Mouse (Mus musculus): ENCODE data around the gene Rwdd4a. TPM values are rescaled to one million over a fixed set of nuclear protein-coding genes. Genes with fewer than 3 reads are reported as not detected.
A peak's percentile ranks its signal among the peaks of the same experiment; 100 is the strongest.

Rwdd4a gene
- 35.0 and 36.3 TPM in 2 replicates for polyA plus RNA-seq (2016; fragmentation: Nextera tagmentation; extraction: Ambion mirVana)

DNA sequence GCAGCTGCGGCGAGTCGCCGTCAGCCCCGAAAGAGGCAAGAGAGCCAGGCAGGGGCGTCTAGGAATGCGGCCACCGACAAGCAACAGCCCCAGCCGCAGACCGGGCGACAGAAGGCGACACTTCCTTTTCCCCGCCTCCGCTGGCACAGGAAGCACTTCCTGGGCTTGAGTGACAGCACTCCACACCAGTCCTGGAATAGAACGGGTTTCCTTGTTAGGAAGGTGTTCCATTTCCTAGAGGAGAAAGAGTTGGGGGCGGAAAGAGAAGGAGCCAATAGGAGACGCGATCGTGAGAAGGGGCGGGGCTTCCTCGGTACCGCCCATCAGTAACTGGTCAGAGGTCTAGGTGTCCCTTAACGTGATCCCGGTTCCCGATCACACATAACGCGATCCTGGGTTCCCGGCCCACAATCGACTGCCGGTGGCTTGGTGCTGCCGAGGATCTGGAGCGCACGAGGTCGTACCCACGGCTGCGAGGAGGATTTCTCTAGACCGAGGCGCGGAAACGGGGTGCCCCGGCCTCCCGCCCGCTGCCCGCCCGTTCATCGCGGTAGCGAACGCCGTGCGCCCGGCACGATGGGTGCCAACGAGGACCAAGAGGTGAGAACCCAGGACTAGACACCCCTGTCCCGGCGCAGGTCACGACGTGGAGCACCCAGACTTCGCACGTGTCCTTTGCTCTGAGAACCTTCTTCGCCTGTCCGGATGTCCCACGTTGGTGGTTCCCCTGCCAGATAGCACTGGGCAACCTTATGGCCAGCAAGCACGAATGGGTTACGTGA is at the start of gene Rwdd4a, which contains the start of gene Trappc11:
Gene Rwdd4a (plus strand): TSS at position 321 of the 782 bp plus-strand sequence.
Gene Trappc11 (minus strand): TSS at position 127 of the 782 bp plus-strand sequence.
- Histone ChIP-seq H3K9ac (peak within 1 kb of the TSS; percentile 91), H3K4me2 (peak within 1 kb of the TSS; percentile 90), H3K27ac (peak within 1 kb of the TSS; percentile 86), H3K27me3 (replicated peaks) (no peaks in the 10 kb centered on the region), H3K4me1 (peaks cover 29% of the 10 kb centered on the region), H3K9me3 (replicated peaks) (no peaks in the 10 kb centered on the region), H3K4me3 (peak within 1 kb of the TSS; percentile 96), H3K36me3 (peaks cover 37% of the 10 kb centered on the region)
- WGBS (ENCODE audit: insufficient replicate concordance), result under 1% methylated on average over 64 of the region's 65 CpGs
- ATAC-seq, result peak; percentile 99

DNA sequence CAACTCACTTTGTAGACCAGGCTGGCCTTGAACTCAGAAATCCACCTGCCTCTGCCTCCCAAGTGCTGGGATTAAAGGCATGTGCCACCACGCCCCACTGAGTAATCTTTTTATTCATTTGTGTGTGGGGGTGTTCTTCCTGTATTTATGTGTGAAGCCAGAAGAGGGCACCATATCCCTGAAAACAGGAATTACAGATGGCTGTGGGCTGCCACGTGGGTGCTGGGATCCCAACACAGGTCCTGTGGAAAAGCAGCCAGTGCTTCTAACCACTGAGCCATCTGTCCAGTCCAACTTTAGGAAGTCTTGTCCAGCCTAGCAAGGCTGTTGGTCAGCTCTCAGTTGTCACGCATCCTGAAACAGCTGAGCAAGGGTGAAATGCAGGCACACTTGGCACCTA is 46.2 kb upstream of the Rwdd4a start:
- Histone ChIP-seq H3K27me3 (replicated peaks) (no peaks in the 10 kb centered on the region), H3K4me3 (no peak overlapping the region), H3K4me1 (no peaks in the 10 kb centered on the region), H3K9ac (no peak overlapping the region), H3K36me3 (peaks cover 40% of the 10 kb centered on the region), H3K9me3 (replicated peaks) (no peaks in the 10 kb centered on the region; the same call in 1 of the 2 replicates), H3K27ac (no peak overlapping the region), H3K4me2 (no peak overlapping the region)
- no peak for ATAC-seq
- WGBS (ENCODE audit: insufficient replicate concordance), result 78% methylated on average over 3 of the region's 3 CpGs

DNA sequence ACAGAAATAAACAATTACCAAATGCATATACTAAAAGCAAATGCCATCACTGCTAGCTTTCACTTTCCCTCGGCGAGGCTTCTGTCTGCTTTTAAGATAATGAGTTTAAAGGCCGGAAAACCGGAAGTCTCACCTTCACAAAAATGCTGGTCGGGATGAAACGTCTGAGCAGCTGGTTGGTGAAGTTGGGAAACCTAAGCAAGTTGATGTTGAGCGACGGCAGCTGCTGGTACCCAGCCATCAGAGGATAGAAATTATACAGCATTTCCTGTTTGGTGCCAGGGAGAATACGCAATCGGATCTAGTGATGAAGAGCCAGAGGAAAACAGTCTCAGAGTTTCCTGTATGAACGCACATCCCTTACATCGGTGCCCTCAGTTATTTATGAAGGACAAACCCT is 40.4 kb upstream of the Rwdd4a start:
- H3K9me3 ChIP-seq (replicated peaks), result no peaks in the 10 kb centered on the region
- ATAC-seq, result no peak
- H3K4me3 ChIP-seq, result no peak overlapping the region
- no peaks in the 10 kb centered on the region for H3K4me1 ChIP-seq
- H3K9ac ChIP-seq, result no peak overlapping the region
- 84% methylated on average over 12 of the region's 12 CpGs for WGBS (ENCODE audit: insufficient replicate concordance)
- peaks cover 83% of the 10 kb centered on the region for H3K36me3 ChIP-seq
- H3K27ac ChIP-seq, result no peak overlapping the region
- H3K4me2 ChIP-seq, result no peak overlapping the region
- H3K27me3 ChIP-seq (replicated peaks), result no peaks in the 10 kb centered on the region

GRCm38 (mm10) chr8:47494602-47495153 is 38.8 kb upstream of the Rwdd4a start:
- Histone ChIP-seq H3K4me2 (no peak overlapping the region), H3K9me3 (replicated peaks) (no peaks in the 10 kb centered on the region)

GRCm38 (mm10) chr8:47495428-47495827 is 38.0 kb upstream of the Rwdd4a start:
- H3K27ac ChIP-seq, result no peak overlapping the region; the same call in 1 of the 2 replicates
- H3K9me3 ChIP-seq (replicated peaks), result no peaks in the 10 kb centered on the region
- no peak for ATAC-seq
- peaks cover 94% of the 10 kb centered on the region for H3K36me3 ChIP-seq
- no peak overlapping the region for H3K4me2 ChIP-seq
- WGBS (ENCODE audit: insufficient replicate concordance), result 74% methylated on average over 6 of the region's 6 CpGs
- no peaks in the 10 kb centered on the region for H3K4me1 ChIP-seq
- no peaks in the 10 kb centered on the region for H3K27me3 ChIP-seq (replicated peaks)
- no peak overlapping the region for H3K4me3 ChIP-seq
- no peak overlapping the region for H3K9ac ChIP-seq

More at GRCm38 (mm10) chr8:47494602-47495153, 38.8 kb upstream of the Rwdd4a start:
- Histone ChIP-seq H3K9ac (no peak overlapping the region), H3K27me3 (replicated peaks) (no peaks in the 10 kb centered on the region), H3K27ac (peak overlapping the region; percentile 36; the same call in 1 of the 2 replicates), H3K4me1 (no peaks in the 10 kb centered on the region), H3K36me3 (peaks cover 92% of the 10 kb centered on the region), H3K4me3 (no peak overlapping the region)
- ATAC-seq, result peak; percentile 57; the same call in 1 of the 2 replicates
- WGBS (ENCODE audit: insufficient replicate concordance), result 77% methylated on average over 12 of the region's 12 CpGs

- H3K27ac ChIP-seq, result no peak overlapping the region
- no peak overlapping the region for H3K9ac ChIP-seq
- H3K36me3 ChIP-seq, result peaks cover 93% of the 10 kb centered on the region
- no peak overlapping the region for H3K4me2 ChIP-seq
- no peaks in the 10 kb centered on the region for H3K27me3 ChIP-seq (replicated peaks)
- H3K4me3 ChIP-seq, result no peak overlapping the region
- no peak for ATAC-seq
- 50% methylated on average over 2 of the region's 2 CpGs for WGBS (ENCODE audit: insufficient replicate concordance)
- H3K9me3 ChIP-seq (replicated peaks), result no peaks in the 10 kb centered on the region
- no peaks in the 10 kb centered on the region for H3K4me1 ChIP-seq
Observed at GRCm38 (mm10) chr8:47501994-47502393, 31.5 kb upstream of the Rwdd4a start.

- 89% methylated on average over 13 of the region's 13 CpGs for WGBS (ENCODE audit: insufficient replicate concordance)
- no peaks in the 10 kb centered on the region for H3K4me1 ChIP-seq
- H3K27ac ChIP-seq, result no peak overlapping the region
- no peaks in the 10 kb centered on the region for H3K9me3 ChIP-seq (replicated peaks)
- peaks cover 92% of the 10 kb centered on the region for H3K36me3 ChIP-seq
- H3K4me2 ChIP-seq, result no peak overlapping the region
- no peak overlapping the region for H3K9ac ChIP-seq
- no peak overlapping the region for H3K4me3 ChIP-seq
- no peak for ATAC-seq
- H3K27me3 ChIP-seq (replicated peaks), result no peaks in the 10 kb centered on the region
Observed at GRCm38 (mm10) chr8:47502546-47502945, 30.9 kb upstream of the Rwdd4a start.

GRCm38 (mm10) chr8:47505431-47505830 is 28.0 kb upstream of the Rwdd4a start:
- whole genome bisulfite sequencing (ENCODE audit: insufficient replicate concordance), result 88% methylated on average over 12 of the region's 12 CpGs
- no peak for ATAC-seq
- peaks cover 91% of the 10 kb centered on the region for H3K36me3 ChIP-seq

GRCm38 (mm10) chr8:47510930-47511329 is 22.5 kb upstream of the Rwdd4a start:
- H3K4me2 ChIP-seq, result no peak overlapping the region
- H3K9me3 ChIP-seq (replicated peaks), result no peaks in the 10 kb centered on the region; the same call in 1 of the 2 replicates
- H3K36me3 ChIP-seq, result peaks cover 82% of the 10 kb centered on the region
- H3K4me3 ChIP-seq, result no peak overlapping the region
- no peaks in the 10 kb centered on the region for H3K27me3 ChIP-seq (replicated peaks)
- peak; percentile 91 for ATAC-seq
- H3K27ac ChIP-seq, result peak overlapping the region; percentile 60; the same call in 1 of the 2 replicates
- peaks cover 6% of the 10 kb centered on the region for H3K4me1 ChIP-seq
- 83% methylated on average over 9 of the region's 9 CpGs for WGBS (ENCODE audit: insufficient replicate concordance)
- no peak overlapping the region for H3K9ac ChIP-seq

More at GRCm38 (mm10) chr8:47505431-47505830, 28.0 kb upstream of the Rwdd4a start:
- H3K4me2 ChIP-seq, result no peak overlapping the region
- no peak overlapping the region for H3K9ac ChIP-seq
- no peaks in the 10 kb centered on the region for H3K4me1 ChIP-seq
- H3K9me3 ChIP-seq (replicated peaks), result no peaks in the 10 kb centered on the region
- no peaks in the 10 kb centered on the region for H3K27me3 ChIP-seq (replicated peaks)
- no peak overlapping the region for H3K4me3 ChIP-seq
- no peak overlapping the region for H3K27ac ChIP-seq

DNA sequence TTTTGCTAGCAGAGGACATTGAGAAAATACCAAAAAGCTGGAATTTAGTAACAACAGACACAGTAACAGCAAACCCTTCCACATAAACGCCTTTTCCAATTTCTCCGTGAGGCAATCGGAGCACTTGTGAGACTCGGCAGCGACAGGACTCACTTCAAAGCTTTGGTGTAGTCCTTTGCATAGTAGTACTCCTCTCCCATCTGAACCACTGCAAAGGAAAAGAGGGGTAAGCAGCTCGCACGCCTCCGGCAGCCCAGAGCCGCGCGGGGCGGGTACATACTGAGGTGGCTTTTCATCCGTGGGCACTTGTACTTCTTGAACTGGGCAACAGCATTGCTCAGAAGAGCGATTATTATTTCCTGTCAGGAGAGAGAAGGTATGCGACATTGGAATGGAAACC is 19.9 kb upstream of the Rwdd4a start:
- H3K27me3 ChIP-seq (replicated peaks), result no peaks in the 10 kb centered on the region
- H3K4me2 ChIP-seq, result no peak overlapping the region
- WGBS (ENCODE audit: insufficient replicate concordance), result 86% methylated on average over 15 of the region's 15 CpGs
- no peak overlapping the region for H3K27ac ChIP-seq
- H3K4me1 ChIP-seq, result peaks cover 6% of the 10 kb centered on the region
- ATAC-seq, result no peak
- H3K36me3 ChIP-seq, result peaks cover 79% of the 10 kb centered on the region
- no peak overlapping the region for H3K4me3 ChIP-seq
- no peak overlapping the region for H3K9ac ChIP-seq
- H3K9me3 ChIP-seq (replicated peaks), result no peaks in the 10 kb centered on the region; the same call in 1 of the 2 replicates

GRCm38 (mm10) chr8:47528094-47528493 is 5.4 kb upstream of the Rwdd4a start:
- peak; percentile 44; the same call in 1 of the 2 replicates for ATAC-seq
- H3K36me3 ChIP-seq, result peaks cover 67% of the 10 kb centered on the region
- no peak overlapping the region for H3K9ac ChIP-seq
- H3K27me3 ChIP-seq (replicated peaks), result no peaks in the 10 kb centered on the region
- WGBS (ENCODE audit: insufficient replicate concordance), result 76% methylated on average over 1 of the region's 1 CpGs
- no peaks in the 10 kb centered on the region for H3K9me3 ChIP-seq (replicated peaks)
- H3K27ac ChIP-seq, result no peak overlapping the region
- no peak overlapping the region for H3K4me2 ChIP-seq
- peaks cover 20% of the 10 kb centered on the region for H3K4me1 ChIP-seq
- H3K4me3 ChIP-seq, result no peak overlapping the region

GRCm38 (mm10) chr8:47538323-47538722 is 4.9 kb downstream of the Rwdd4a start:
- Histone ChIP-seq H3K4me1 (peaks cover 14% of the 10 kb centered on the region), H3K27me3 (replicated peaks) (no peaks in the 10 kb centered on the region), H3K9ac (no peak overlapping the region), H3K27ac (no peak overlapping the region), H3K36me3 (peaks cover 54% of the 10 kb centered on the region), H3K9me3 (replicated peaks) (no peaks in the 10 kb centered on the region), H3K4me3 (no peak overlapping the region), H3K4me2 (no peak overlapping the region)
- WGBS (ENCODE audit: insufficient replicate concordance), result 85% methylated on average over 4 of the region's 4 CpGs
- no peak for ATAC-seq

Data from liver, embryonic 12.5 days (tissue).